Mouse (Mus musculus): ENCODE measurements around the gene Akap12. TPM values are rescaled to one million over a fixed set of nuclear protein-coding genes. Genes with fewer than 3 reads are reported as not detected.

Akap12 gene
- polyA plus RNA-seq, 1 experiment = 0.43 TPM

- TF ChIP-seq POLR2A (IDR thresholded peaks at IDR 0.05; ENCODE audit: borderline replicate concordance, low read depth, low read length) (no peak), CTCF (IDR thresholded peaks at IDR 0.05; ENCODE audit: low read depth, low read length) (no peak)
- H3K4me3 ChIP-seq (ENCODE audit: insufficient read depth, low read length) = no peak overlapping the region
- H3K27ac ChIP-seq (ENCODE audit: insufficient read depth, low read depth, low read length) = no peak overlapping the region
- H3K4me1 ChIP-seq (ENCODE audit: control insufficient read depth, insufficient read depth, low read length) = peaks cover 6% of the 10 kb centered on the region
Measured at GRCm38 (mm10) chr10:4253613-4254012, 12.6 kb upstream of the Akap12 start.

DNA sequence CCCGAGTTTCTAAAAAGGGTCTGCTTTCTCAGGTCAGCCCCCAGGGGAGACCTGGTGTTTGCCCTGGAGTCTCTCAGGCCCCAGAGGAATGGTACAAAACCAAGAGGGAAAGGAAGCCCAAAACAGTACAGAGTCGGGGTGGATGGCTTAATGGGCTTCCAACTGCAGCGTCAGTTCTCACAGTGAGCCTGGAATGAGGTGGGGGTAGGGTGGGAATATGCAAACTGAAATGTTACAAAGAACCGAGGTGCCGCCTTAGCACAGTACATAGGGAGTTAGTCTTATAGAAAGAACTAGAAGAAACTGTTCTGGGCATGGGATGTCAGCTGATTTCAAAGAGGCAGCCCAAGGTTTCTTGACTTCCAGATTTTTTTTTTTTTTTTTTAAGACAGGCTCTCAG, 11.7 kb upstream of the Akap12 start:
- no peak overlapping the region for H3K27ac ChIP-seq (ENCODE audit: insufficient read depth, low read depth, low read length)
- no peak overlapping the region for H3K4me3 ChIP-seq (ENCODE audit: insufficient read depth, low read length)
- peaks cover 1% of the 10 kb centered on the region; the same call in 1 of the 2 replicates for H3K4me1 ChIP-seq (ENCODE audit: control insufficient read depth, insufficient read depth, low read length)
- TF ChIP-seq CTCF (IDR thresholded peaks at IDR 0.05; ENCODE audit: low read depth, low read length) (no peak), POLR2A (IDR thresholded peaks at IDR 0.05; ENCODE audit: borderline replicate concordance, low read depth, low read length) (no peak)

DNA sequence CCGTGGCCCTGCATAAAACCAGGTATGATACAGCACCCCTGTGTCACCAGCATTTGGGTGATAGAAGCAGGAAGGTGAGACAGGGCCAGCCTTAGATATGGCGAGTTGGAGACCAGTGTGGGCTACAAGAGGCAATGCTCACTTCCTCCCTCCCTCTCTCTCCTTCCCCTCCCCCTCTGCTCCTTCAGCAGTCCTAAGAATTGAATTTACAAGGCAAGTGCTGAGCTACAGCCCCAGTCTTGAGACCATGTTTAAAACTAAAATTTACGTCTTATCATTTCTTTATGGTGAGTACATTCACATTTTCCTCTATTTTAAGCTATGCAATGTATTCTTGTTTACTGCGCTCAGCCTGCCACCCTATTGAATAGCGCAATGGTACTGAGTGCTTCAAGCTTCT, 5.3 kb upstream of the Akap12 start:
- Histone ChIP-seq H3K4me1 (ENCODE audit: control insufficient read depth, insufficient read depth, low read length) (no peaks in the 10 kb centered on the region), H3K4me3 (ENCODE audit: insufficient read depth, low read length) (no peak overlapping the region), H3K27ac (ENCODE audit: insufficient read depth, low read depth, low read length) (no peak overlapping the region)
- TF ChIP-seq CTCF (IDR thresholded peaks at IDR 0.05; ENCODE audit: low read depth, low read length) (no peak), POLR2A (IDR thresholded peaks at IDR 0.05; ENCODE audit: borderline replicate concordance, low read depth, low read length) (no peak)

GRCm38 (mm10) chr10:4261359-4261952, 4.7 kb upstream of the Akap12 start:
- Histone ChIP-seq H3K27ac (ENCODE audit: insufficient read depth, low read depth, low read length) (no peak overlapping the region), H3K4me3 (ENCODE audit: insufficient read depth, low read length) (no peak overlapping the region), H3K4me1 (ENCODE audit: control insufficient read depth, insufficient read depth, low read length) (no peaks in the 10 kb centered on the region)
- TF ChIP-seq CTCF (IDR thresholded peaks at IDR 0.05; ENCODE audit: low read depth, low read length) (no peak), POLR2A (IDR thresholded peaks at IDR 0.05; ENCODE audit: borderline replicate concordance, low read depth, low read length) (no peak)

- H3K4me3 ChIP-seq (ENCODE audit: insufficient read depth, low read length) = no peak overlapping the region
- TF ChIP-seq POLR2A (IDR thresholded peaks at IDR 0.05; ENCODE audit: borderline replicate concordance, low read depth, low read length) = no peak
- TF ChIP-seq CTCF (IDR thresholded peaks at IDR 0.05; ENCODE audit: low read depth, low read length) = no peak
- H3K4me1 ChIP-seq (ENCODE audit: control insufficient read depth, insufficient read depth, low read length) = peaks cover 11% of the 10 kb centered on the region
- no peak overlapping the region for H3K27ac ChIP-seq (ENCODE audit: insufficient read depth, low read depth, low read length)
Measured at GRCm38 (mm10) chr10:4265641-4266040, 539 bp upstream of the Akap12 start.

GRCm38 (mm10) chr10:4266931-4267310, 741 bp downstream of the Akap12 start:
- H3K4me3 ChIP-seq (ENCODE audit: insufficient read depth, low read length) = peak overlapping the region; percentile 62
- H3K27ac ChIP-seq (ENCODE audit: insufficient read depth, low read depth, low read length) = no peak overlapping the region
- no peak for TF ChIP-seq CTCF (IDR thresholded peaks at IDR 0.05; ENCODE audit: low read depth, low read length)
- no peak for TF ChIP-seq POLR2A (IDR thresholded peaks at IDR 0.05; ENCODE audit: borderline replicate concordance, low read depth, low read length)
- H3K4me1 ChIP-seq (ENCODE audit: control insufficient read depth, insufficient read depth, low read length) = peaks cover 17% of the 10 kb centered on the region

DNA sequence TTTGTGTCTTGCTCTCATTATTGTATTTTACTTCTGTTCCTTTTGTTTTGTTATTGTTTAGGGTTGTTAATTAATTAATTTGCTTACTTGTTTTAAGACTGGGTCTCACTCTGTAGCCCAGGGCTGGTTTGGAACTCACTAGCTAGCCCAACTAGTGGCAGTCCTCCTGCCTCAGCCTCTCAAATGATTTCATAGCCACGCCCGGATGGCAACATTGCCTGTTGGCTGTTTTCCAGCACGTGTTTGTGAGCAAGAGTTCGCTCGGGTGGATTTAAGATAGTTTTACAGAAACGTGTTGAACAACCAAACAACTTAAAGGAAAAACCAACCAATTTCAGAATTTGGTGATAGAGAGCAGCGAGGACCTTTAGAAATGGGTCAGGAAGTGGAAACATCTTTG, 1.3 kb downstream of the Akap12 start:
- H3K4me3 ChIP-seq (ENCODE audit: insufficient read depth, low read length) = no peak overlapping the region
- H3K27ac ChIP-seq (ENCODE audit: insufficient read depth, low read depth, low read length) = no peak overlapping the region
- TF ChIP-seq POLR2A (IDR thresholded peaks at IDR 0.05; ENCODE audit: borderline replicate concordance, low read depth, low read length) = no peak
- TF ChIP-seq CTCF (IDR thresholded peaks at IDR 0.05; ENCODE audit: low read depth, low read length) = no peak
- peaks cover 17% of the 10 kb centered on the region for H3K4me1 ChIP-seq (ENCODE audit: control insufficient read depth, insufficient read depth, low read length)

- H3K27ac ChIP-seq (ENCODE audit: insufficient read depth, low read depth, low read length) = no peak overlapping the region
- H3K4me3 ChIP-seq (ENCODE audit: insufficient read depth, low read length) = no peak overlapping the region
- TF ChIP-seq CTCF (IDR thresholded peaks at IDR 0.05; ENCODE audit: low read depth, low read length) = no peak
- TF ChIP-seq POLR2A (IDR thresholded peaks at IDR 0.05; ENCODE audit: borderline replicate concordance, low read depth, low read length) = no peak
- peaks cover 17% of the 10 kb centered on the region for H3K4me1 ChIP-seq (ENCODE audit: control insufficient read depth, insufficient read depth, low read length)
Measured at GRCm38 (mm10) chr10:4268140-4268539, 2.0 kb downstream of the Akap12 start.

GRCm38 (mm10) chr10:4275572-4275971, 9.4 kb downstream of the Akap12 start:
- Histone ChIP-seq H3K27ac (ENCODE audit: insufficient read depth, low read depth, low read length) (no peak overlapping the region), H3K4me1 (ENCODE audit: control insufficient read depth, insufficient read depth, low read length) (peaks cover 6% of the 10 kb centered on the region; the same call in 1 of the 2 replicates), H3K4me3 (ENCODE audit: insufficient read depth, low read length) (no peak overlapping the region)
- TF ChIP-seq CTCF (IDR thresholded peaks at IDR 0.05; ENCODE audit: low read depth, low read length) (no peak), POLR2A (IDR thresholded peaks at IDR 0.05; ENCODE audit: borderline replicate concordance, low read depth, low read length) (no peak)

- H3K27ac ChIP-seq (ENCODE audit: insufficient read depth, low read depth, low read length) = no peak overlapping the region
- H3K4me1 ChIP-seq (ENCODE audit: control insufficient read depth, insufficient read depth, low read length) = peaks cover 2% of the 10 kb centered on the region; the same call in 1 of the 2 replicates
- no peak for TF ChIP-seq POLR2A (IDR thresholded peaks at IDR 0.05; ENCODE audit: borderline replicate concordance, low read depth, low read length)
- no peak for TF ChIP-seq CTCF (IDR thresholded peaks at IDR 0.05; ENCODE audit: low read depth, low read length)
- H3K4me3 ChIP-seq (ENCODE audit: insufficient read depth, low read length) = no peak overlapping the region
Measured at GRCm38 (mm10) chr10:4276081-4276480, 9.9 kb downstream of the Akap12 start.

Measured in bone marrow macrophage, adult 2 months (primary cell).